Mouse (Mus musculus): ENCODE results near the gene Smg9.

Gene Smg9

GRCm38 (mm10) chr7:24448782-24449517 is 49.5 kb downstream of the Smg9 start:
- DNase-seq, result no peak

- no peak for DNase-seq
Observed at GRCm38 (mm10) chr7:24450585-24451017, 51.2 kb downstream of the Smg9 start.

- no peak for DNase-seq
Observed at GRCm38 (mm10) chr7:24451855-24452311, 52.5 kb downstream of the Smg9 start, which contains the start of gene Irgc1. Irgc1 (minus strand) TSS chr7:24452297.

GRCm38 (mm10) chr7:24454199-24454598 is 54.8 kb downstream of the Smg9 start:
- no peak for DNase-seq

DNA sequence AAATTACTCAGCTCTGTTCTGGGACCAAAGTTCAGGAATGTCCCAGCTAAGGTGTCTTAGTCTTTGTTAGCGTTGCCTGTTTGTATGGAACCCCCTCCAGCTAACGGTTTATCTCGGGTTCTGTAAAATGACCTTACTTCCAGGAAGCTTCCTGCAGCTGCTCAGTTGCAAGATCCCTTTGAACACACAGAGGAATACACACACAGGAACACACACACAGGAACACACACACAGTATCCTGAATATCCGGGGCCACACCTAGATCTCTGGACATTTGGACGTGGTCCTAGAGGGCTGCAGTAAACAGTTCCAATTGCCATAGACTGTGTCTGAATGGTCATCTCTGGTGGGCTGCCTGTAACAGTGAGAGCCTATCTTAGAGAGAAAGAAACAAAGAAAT is 56.3 kb downstream of the Smg9 start:
- peak; percentile 37 for DNase-seq

GRCm38 (mm10) chr7:24457726-24458370 is 58.4 kb downstream of the Smg9 start:
- no peak for DNase-seq

DNA sequence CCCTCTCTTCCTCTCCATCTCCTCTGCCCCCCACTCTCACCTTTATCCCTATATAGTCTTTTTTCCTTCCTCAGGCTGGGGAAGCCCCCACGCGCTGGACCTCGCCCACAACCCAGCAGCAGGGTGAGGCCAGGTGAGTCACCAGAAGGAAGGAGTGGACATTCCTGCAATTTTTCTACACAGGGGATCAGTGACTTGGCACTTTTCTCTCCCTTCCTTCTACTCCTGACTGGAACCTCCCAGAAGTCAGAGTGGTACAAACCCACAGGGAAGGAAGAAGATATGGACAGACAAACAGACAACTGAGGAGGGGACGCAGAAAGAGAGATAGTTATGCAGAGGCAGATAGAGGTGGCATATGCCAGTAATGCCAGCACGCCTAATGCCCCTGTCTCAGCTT is 60.0 kb downstream of the Smg9 start:
- no peak for DNase-seq

- peak; percentile 39 for DNase-seq
Observed at GRCm38 (mm10) chr7:24459843-24460242, 60.4 kb downstream of the Smg9 start.

DNA sequence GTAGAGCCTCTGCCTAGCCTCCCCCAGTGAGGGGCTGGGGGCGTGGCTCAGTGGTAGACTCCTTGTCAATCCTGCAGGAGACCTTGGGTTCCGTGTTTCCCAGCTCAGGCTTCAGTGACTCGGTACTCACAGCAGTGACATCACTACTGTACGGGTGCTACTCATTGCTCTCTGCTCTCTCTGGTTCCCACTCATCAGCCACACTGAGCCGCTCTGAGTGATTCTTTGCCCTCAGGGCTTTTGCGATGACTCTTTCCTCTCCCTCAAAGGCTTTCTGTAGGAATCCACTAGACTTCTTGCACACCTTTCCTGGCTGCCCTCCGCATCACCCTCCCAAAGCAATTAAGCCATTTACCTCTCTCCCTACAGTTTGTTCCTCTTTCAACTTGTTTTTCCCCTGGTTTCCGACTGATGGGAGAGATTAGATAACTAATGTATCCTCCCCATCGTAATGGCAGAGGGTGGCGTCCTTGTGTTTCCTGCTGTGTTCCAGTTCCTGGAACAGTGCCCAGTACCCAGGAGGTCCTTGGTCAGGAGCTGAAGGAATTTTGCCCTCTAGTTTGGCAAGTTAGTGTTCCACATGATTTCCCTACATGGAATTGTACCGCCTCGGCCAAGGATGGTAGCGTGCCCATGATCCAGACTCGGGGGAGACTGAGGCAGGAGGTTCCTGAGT is 62.1 kb downstream of the Smg9 start:
- peak; percentile 78 for DNase-seq

DNA sequence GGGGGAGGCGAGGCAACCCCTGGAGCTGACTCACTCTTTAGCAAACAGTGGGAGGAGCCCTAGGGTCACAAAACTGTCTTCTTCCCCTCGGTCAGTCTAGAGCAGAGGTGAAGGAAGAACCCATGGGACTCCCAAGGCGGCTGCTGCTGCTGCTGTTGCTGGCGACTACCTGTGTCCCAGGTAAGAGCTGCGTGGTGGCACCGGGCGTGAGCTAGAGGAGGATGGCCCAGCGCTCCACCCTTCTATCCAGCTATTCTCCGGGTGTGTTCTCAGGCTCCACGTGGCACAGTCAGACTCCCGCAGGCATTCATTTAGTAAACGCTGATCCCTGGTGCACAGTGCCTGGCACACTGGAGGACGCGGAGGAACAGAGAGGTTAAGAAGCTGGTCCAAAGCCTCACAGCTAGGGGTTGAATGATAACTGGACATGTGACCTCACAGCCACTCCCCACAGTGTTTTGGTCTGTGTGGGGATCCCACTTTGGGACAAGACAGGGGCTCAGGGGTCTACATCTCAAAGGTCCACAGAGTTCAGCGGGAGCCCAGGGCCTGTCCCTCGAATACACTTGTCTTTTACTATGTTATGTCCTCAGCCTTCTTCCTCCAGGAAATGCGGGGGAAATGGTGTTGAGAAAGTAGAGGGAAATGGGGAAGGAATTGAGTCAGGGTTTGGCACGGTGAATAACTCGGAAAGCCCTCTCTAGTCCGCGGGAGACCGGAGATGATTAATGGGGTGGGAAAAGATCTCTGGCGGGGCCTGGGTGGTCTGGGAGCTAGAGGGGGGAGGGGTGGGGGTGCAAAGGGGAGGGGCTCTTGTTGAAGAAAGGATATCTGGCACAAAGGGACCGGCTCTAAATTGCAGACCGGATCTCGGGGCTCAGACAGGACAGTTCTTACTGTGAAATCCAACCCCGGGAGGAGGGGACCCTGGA is 63.2 kb downstream of the Smg9 start, which contains the start of gene Plaur:
Gene Plaur, plus strand, starts transcription at position 97 of the 932 bp plus-strand sequence.
- DNase-seq, result peak; percentile 37

DNA sequence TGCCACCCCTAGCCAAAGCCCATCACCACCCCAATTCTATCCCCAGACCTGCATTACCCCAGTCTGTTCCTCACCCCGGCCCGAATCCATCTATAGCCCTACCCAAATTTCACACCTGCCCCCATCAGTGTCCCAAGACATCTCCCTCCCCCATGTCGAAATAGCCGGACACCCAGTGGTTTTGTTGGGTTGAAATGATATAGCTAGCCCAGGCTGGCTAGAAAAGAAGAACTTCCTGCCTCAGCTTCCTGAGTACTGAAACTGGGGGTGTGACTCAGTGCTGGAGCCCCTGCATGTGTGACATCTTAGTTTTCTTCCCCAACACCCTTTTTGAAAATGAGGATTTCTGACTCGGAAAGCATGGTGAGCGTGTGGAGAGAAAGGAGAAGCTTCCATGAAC is 67.4 kb downstream of the Smg9 start:
- no peak for DNase-seq

- no peak for DNase-seq
Observed at GRCm38 (mm10) chr7:24467886-24468285, 68.5 kb downstream of the Smg9 start.

DNA sequence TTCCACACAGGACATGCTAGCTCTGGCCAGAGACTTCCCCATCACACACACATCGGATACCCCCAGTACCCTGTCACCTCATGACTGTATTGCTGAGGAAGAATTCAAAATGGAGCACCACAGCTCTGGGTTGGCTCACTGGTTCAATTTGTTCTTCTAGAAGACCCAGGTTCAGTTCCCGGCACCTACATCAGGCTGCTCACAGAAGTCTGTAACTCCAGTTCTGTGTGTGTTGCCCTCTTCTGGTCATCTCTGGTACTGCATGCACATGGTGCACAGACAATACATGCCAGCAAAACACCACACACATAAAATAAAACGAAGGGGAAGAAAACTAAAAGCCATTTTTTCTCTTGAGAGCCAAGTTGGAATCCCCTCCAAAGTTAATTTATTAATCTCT is 69.7 kb downstream of the Smg9 start:
- DNase-seq, result no peak

GRCm38 (mm10) chr7:24470356-24470755 is 70.9 kb downstream of the Smg9 start:
- no peak for DNase-seq
